Mouse (Mus musculus): ENCODE data around the gene Arhgap15.

DNA sequence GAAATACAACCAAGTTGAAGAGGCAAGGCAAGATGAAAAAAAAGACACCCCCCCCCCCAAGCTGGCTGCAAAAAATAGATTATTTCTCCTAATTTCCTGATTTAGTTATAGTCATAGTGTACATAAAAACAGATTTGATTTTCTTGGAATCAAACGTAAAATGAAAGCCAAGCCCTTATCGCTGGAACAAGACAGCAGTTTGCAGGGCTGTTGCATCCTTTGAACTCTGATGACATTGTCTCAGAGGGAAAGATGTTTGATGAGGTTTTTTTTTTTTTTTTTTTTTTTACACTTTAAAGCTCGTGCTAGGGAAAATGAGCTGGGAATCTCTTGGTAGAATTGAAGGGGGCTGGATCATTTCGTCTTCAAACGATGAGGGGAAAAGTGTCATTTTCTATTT lies 21.4 kb upstream of the Arhgap15 start:
- TF ChIP-seq MAX (IDR thresholded peaks at IDR 0.05; ENCODE audit: low read length), result no peak
- TF ChIP-seq ZMIZ1 (IDR thresholded peaks at IDR 0.05; ENCODE audit: low read depth, low read length), result no peak
- TF ChIP-seq POLR2A (IDR thresholded peaks at IDR 0.05; ENCODE audit: low read depth, low read length), result no peak
- no peak for TF ChIP-seq MEF2A (IDR thresholded peaks at IDR 0.05; ENCODE audit: borderline replicate concordance, low read depth, low read length)
- no peak for TF ChIP-seq SIN3A (IDR thresholded peaks at IDR 0.05; ENCODE audit: low read length)
- TF ChIP-seq CTCF (conservative IDR thresholded peaks at IDR 0.05 in 1 of 2, IDR thresholded peaks at IDR 0.05 in 1 of 2; ENCODE audit: low read depth in 2 of 2, low read length in 2 of 2), result no peak

Measured in CH12.LX (cell line).